Mouse (Mus musculus) forebrain, embryonic 12.5 days (tissue): ENCODE measurements around the gene Msi2. TPM values are rescaled to one million over a fixed set of nuclear protein-coding genes. Genes with fewer than 3 reads are reported as not detected.

Experiments used
- ATAC-seq: fragments of 200-750 bp; cut with Nextera tagmentation; 2 replicates; pipeline ENCODE4 v1.8.0; 2017; ENCODE audit warnings: moderate TSS enrichment; ENCODE audit not compliant: low FRiP score
- H3K27ac ChIP-seq: fragments of 300-500 bp; sonication (generic); 2 replicates; pipeline ENCODE4 v1.5.1; 2016; ENCODE audit warnings: mild to moderate bottlenecking
- H3K27me3 ChIP-seq: fragments of 300-500 bp; sonication (generic); 2 replicates; pipeline ENCODE4 v1.6.1; 2016; ENCODE audit warnings: mild to moderate bottlenecking
- H3K36me3 ChIP-seq: fragments of 300-500 bp; sonication (generic); replicated peaks from 2 replicates; pipeline ENCODE4 v1.6.1; 2016; ENCODE audit warnings: mild to moderate bottlenecking
- H3K4me1 ChIP-seq: fragments of 300-500 bp; sonication (generic); 2 replicates; pipeline ENCODE4 v1.6.1; 2016
- H3K4me2 ChIP-seq: fragments of 300-500 bp; sonication (generic); 2 replicates; pipeline ENCODE4 v1.6.1; 2016; ENCODE audit warnings: mild to moderate bottlenecking, moderate library complexity
- H3K4me3 ChIP-seq: fragments of 300-500 bp; sonication (generic); replicated peaks from 2 replicates; pipeline ENCODE4 v1.5.1; 2016; ENCODE audit warnings: mild to moderate bottlenecking
- H3K9ac ChIP-seq: fragments of 300-500 bp; sonication (generic); 2 replicates; pipeline ENCODE4 v1.6.1; 2016; ENCODE audit warnings: mild to moderate bottlenecking
- H3K9me3 ChIP-seq: fragments of 300-500 bp; sonication (generic); 2 replicates; pipeline ENCODE4 v1.6.1; 2016
- WGBS: fragments of 180-500 bp; shearing (Covaris S2); methylation state at CpG from one replicate; pipeline ENCODE4 v1.1.7; 2016; 5-methylcytosine and 5-hydroxymethylcytosine counted together
- polyA plus RNA-seq: library from polyadenylated mRNA; unstranded; fragments of >200 nt; fragmentation: Nextera tagmentation; extraction: Ambion mirVana; gene quantifications from 2 replicates; pipeline ENCODE4 v1.2.1, GENCODE M21; 2016

Gene Msi2
- polyA plus RNA-seq, 1 experiment from 2014 or later, result 35.8 TPM

GRCm38 (mm10) chr11:88436596-88436995 is 281.7 kb downstream of the Msi2 start:
- no peak overlapping the region for H3K9ac ChIP-seq

GRCm38 (mm10) chr11:88435543-88435942 is 282.8 kb downstream of the Msi2 start:
- ATAC-seq, result no peak
- H3K4me1 ChIP-seq, result peaks cover 56% of the 10 kb centered on the region

More at GRCm38 (mm10) chr11:88436596-88436995, 281.7 kb downstream of the Msi2 start:
- H3K27me3 ChIP-seq, result no peaks in the 10 kb centered on the region
- H3K9me3 ChIP-seq, result no peaks in the 10 kb centered on the region
- H3K4me2 ChIP-seq, result no peak overlapping the region
- H3K36me3 ChIP-seq, result no peaks in the 10 kb centered on the region
- no peak overlapping the region for H3K4me3 ChIP-seq
- 85% methylated on average over 2 of the region's 2 CpGs for WGBS
- ATAC-seq, result no peak
- H3K27ac ChIP-seq, result no peak overlapping the region
- H3K4me1 ChIP-seq, result peaks cover 55% of the 10 kb centered on the region

GRCm38 (mm10) chr11:88431363-88432269 is 286.7 kb downstream of the Msi2 start:
- Histone ChIP-seq H3K4me2 (no peak overlapping the region), H3K4me3 (no peak overlapping the region), H3K9ac (no peak overlapping the region), H3K9me3 (no peaks in the 10 kb centered on the region), H3K36me3 (0 out of 2 replicates have a peak, but pooled peaks cover 3% of the 10 kb centered on the region), H3K4me1 (peaks cover 58% of the 10 kb centered on the region), H3K27ac (peak overlapping the region; percentile 82), H3K27me3 (no peaks in the 10 kb centered on the region)
- peak; percentile 57 for ATAC-seq
- 46% methylated on average over 22 of the region's 22 CpGs for WGBS

More at GRCm38 (mm10) chr11:88435543-88435942, 282.8 kb downstream of the Msi2 start:
- no peaks in the 10 kb centered on the region for H3K36me3 ChIP-seq
- H3K4me3 ChIP-seq, result no peak overlapping the region
- H3K9ac ChIP-seq, result no peak overlapping the region
- H3K27ac ChIP-seq, result no peak overlapping the region
- 88% methylated on average over 6 of the region's 6 CpGs for WGBS
- H3K27me3 ChIP-seq, result no peaks in the 10 kb centered on the region
- H3K9me3 ChIP-seq, result no peaks in the 10 kb centered on the region
- no peak overlapping the region for H3K4me2 ChIP-seq

- no peaks in the 10 kb centered on the region for H3K27me3 ChIP-seq
- peak overlapping the region; percentile 47; the same call in 1 of the 2 replicates for H3K27ac ChIP-seq
- WGBS, result 94% methylated on average over 8 of the region's 8 CpGs
- 0 out of 2 replicates have a peak, but pooled peaks cover 3% of the 10 kb centered on the region for H3K36me3 ChIP-seq
- no peaks in the 10 kb centered on the region for H3K9me3 ChIP-seq
- H3K4me1 ChIP-seq, result peaks cover 59% of the 10 kb centered on the region
- H3K4me2 ChIP-seq, result no peak overlapping the region
- H3K9ac ChIP-seq, result no peak overlapping the region
- ATAC-seq, result no peak
- no peak overlapping the region for H3K4me3 ChIP-seq
Measured at GRCm38 (mm10) chr11:88430292-88430691, 288.0 kb downstream of the Msi2 start.

- Histone ChIP-seq H3K27ac (no peak overlapping the region), H3K36me3 (0 out of 2 replicates have a peak, but pooled peaks cover 3% of the 10 kb centered on the region), H3K9ac (no peak overlapping the region), H3K27me3 (no peaks in the 10 kb centered on the region), H3K4me1 (peaks cover 64% of the 10 kb centered on the region), H3K4me3 (no peak overlapping the region), H3K9me3 (no peaks in the 10 kb centered on the region), H3K4me2 (no peak overlapping the region)
- no peak for ATAC-seq
- 97% methylated on average over 6 of the region's 6 CpGs for WGBS
Measured at GRCm38 (mm10) chr11:88429680-88430079, 288.6 kb downstream of the Msi2 start.

GRCm38 (mm10) chr11:88425631-88426101 is 292.6 kb downstream of the Msi2 start:
- Histone ChIP-seq H3K4me3 (no peak overlapping the region), H3K9ac (0 out of 2 replicates have a peak overlapping the region, but pooled peaks have one; percentile 17), H3K36me3 (0 out of 2 replicates have a peak, but pooled peaks cover 3% of the 10 kb centered on the region), H3K27ac (peak overlapping the region; percentile 71), H3K9me3 (no peaks in the 10 kb centered on the region), H3K4me1 (peaks cover 87% of the 10 kb centered on the region), H3K27me3 (no peaks in the 10 kb centered on the region), H3K4me2 (0 out of 2 replicates have a peak overlapping the region, but pooled peaks have one; percentile 2)
- 47% methylated on average over 9 of the region's 9 CpGs for WGBS
- ATAC-seq, result no peak

- peaks cover 92% of the 10 kb centered on the region for H3K4me1 ChIP-seq
- no peaks in the 10 kb centered on the region for H3K27me3 ChIP-seq
- no peak overlapping the region for H3K4me3 ChIP-seq
- H3K27ac ChIP-seq, result peak overlapping the region; percentile 69
- WGBS, result 63% methylated on average over 20 of the region's 20 CpGs
- no peaks in the 10 kb centered on the region for H3K36me3 ChIP-seq
- no peaks in the 10 kb centered on the region for H3K9me3 ChIP-seq
- H3K4me2 ChIP-seq, result no peak overlapping the region
- H3K9ac ChIP-seq, result no peak overlapping the region
- ATAC-seq, result peak; percentile 55; the same call in 1 of the 2 replicates
Measured at GRCm38 (mm10) chr11:88424034-88424767, 294.1 kb downstream of the Msi2 start.

- 66% methylated on average over 9 of the region's 9 CpGs for WGBS
- peaks cover 79% of the 10 kb centered on the region for H3K4me1 ChIP-seq
- H3K9ac ChIP-seq, result 0 out of 2 replicates have a peak overlapping the region, but pooled peaks have one; percentile 27
- no peaks in the 10 kb centered on the region for H3K27me3 ChIP-seq
- no peaks in the 10 kb centered on the region for H3K9me3 ChIP-seq
- no peak overlapping the region for H3K4me3 ChIP-seq
- no peak for ATAC-seq
- peak overlapping the region; percentile 75 for H3K27ac ChIP-seq
- 0 out of 2 replicates have a peak, but pooled peaks cover 8% of the 10 kb centered on the region for H3K36me3 ChIP-seq
- no peak overlapping the region for H3K4me2 ChIP-seq
Measured at GRCm38 (mm10) chr11:88421057-88421578, 297.2 kb downstream of the Msi2 start.

GRCm38 (mm10) chr11:88419657-88420366 is 298.5 kb downstream of the Msi2 start:
- no peaks in the 10 kb centered on the region for H3K9me3 ChIP-seq
- 0 out of 2 replicates have a peak, but pooled peaks cover 8% of the 10 kb centered on the region for H3K36me3 ChIP-seq
- peaks cover 72% of the 10 kb centered on the region for H3K4me1 ChIP-seq
- no peak overlapping the region for H3K4me2 ChIP-seq
- H3K27ac ChIP-seq, result 0 out of 2 replicates have a peak overlapping the region, but pooled peaks have one; percentile 39
- WGBS, result 87% methylated on average over 9 of the region's 9 CpGs
- H3K27me3 ChIP-seq, result no peaks in the 10 kb centered on the region
- no peak for ATAC-seq
- no peak overlapping the region for H3K9ac ChIP-seq
- H3K4me3 ChIP-seq, result no peak overlapping the region

GRCm38 (mm10) chr11:88419064-88419463 is 299.2 kb downstream of the Msi2 start:
- H3K36me3 ChIP-seq, result 0 out of 2 replicates have a peak, but pooled peaks cover 8% of the 10 kb centered on the region
- WGBS, result 47% methylated on average over 7 of the region's 7 CpGs
- H3K9me3 ChIP-seq, result no peaks in the 10 kb centered on the region
- H3K27me3 ChIP-seq, result no peaks in the 10 kb centered on the region
- no peak for ATAC-seq
- H3K4me3 ChIP-seq, result no peak overlapping the region
- H3K4me1 ChIP-seq, result peaks cover 72% of the 10 kb centered on the region
- 0 out of 2 replicates have a peak overlapping the region, but pooled peaks have one; percentile 25 for H3K9ac ChIP-seq
- no peak overlapping the region for H3K4me2 ChIP-seq
- H3K27ac ChIP-seq, result peak overlapping the region; percentile 74

- no peak overlapping the region for H3K4me3 ChIP-seq
- peak; percentile 28; the same call in 1 of the 2 replicates for ATAC-seq
- H3K27me3 ChIP-seq, result no peaks in the 10 kb centered on the region
- H3K9ac ChIP-seq, result peak overlapping the region; percentile 18; the same call in 1 of the 2 replicates
- H3K9me3 ChIP-seq, result no peaks in the 10 kb centered on the region
- WGBS, result 39% methylated on average over 18 of the region's 18 CpGs
- peak overlapping the region; percentile 79 for H3K27ac ChIP-seq
- no peak overlapping the region for H3K4me2 ChIP-seq
- peaks cover 29% of the 10 kb centered on the region for H3K36me3 ChIP-seq
- peaks cover 53% of the 10 kb centered on the region for H3K4me1 ChIP-seq
Measured at GRCm38 (mm10) chr11:88414157-88414870, 304.0 kb downstream of the Msi2 start.
